Mouse (Mus musculus): ENCODE data around the gene Tnp1. TPM values are rescaled to one million over a fixed set of nuclear protein-coding genes. Genes with fewer than 3 reads are reported as not detected.

Tnp1 gene
- total RNA-seq, 2 experiments from 2014 or later: not detected

GRCm38 (mm10) chr1:73026157-73026556 is 10.4 kb upstream of the Tnp1 start:
- no peak for ATAC-seq (replicated peaks; ENCODE audit: poor library complexity)

- no peak for ATAC-seq (replicated peaks; ENCODE audit: poor library complexity)
Observed at GRCm38 (mm10) chr1:73006847-73007246, 8.9 kb downstream of the Tnp1 start.

GRCm38 (mm10) chr1:73004890-73005289 is 10.8 kb downstream of the Tnp1 start:
- ATAC-seq (replicated peaks; ENCODE audit: poor library complexity): no peak

- no peak for ATAC-seq (replicated peaks; ENCODE audit: poor library complexity)
Observed at GRCm38 (mm10) chr1:73002637-73003036, 13.1 kb downstream of the Tnp1 start.

- ATAC-seq (replicated peaks; ENCODE audit: poor library complexity): no peak
Observed at GRCm38 (mm10) chr1:73001961-73002360, 13.7 kb downstream of the Tnp1 start.

GRCm38 (mm10) chr1:72994751-72995528 is 20.8 kb downstream of the Tnp1 start:
- no peak for ATAC-seq (replicated peaks; ENCODE audit: poor library complexity)

GRCm38 (mm10) chr1:72992944-72993464 is 22.7 kb downstream of the Tnp1 start:
- ATAC-seq (replicated peaks; ENCODE audit: poor library complexity): no peak

- ATAC-seq (replicated peaks; ENCODE audit: poor library complexity): no peak
Observed at GRCm38 (mm10) chr1:72992209-72992608, 23.5 kb downstream of the Tnp1 start.

- no peak for ATAC-seq (replicated peaks; ENCODE audit: poor library complexity)
Observed at GRCm38 (mm10) chr1:72988904-72989303, 26.8 kb downstream of the Tnp1 start.

- ATAC-seq (replicated peaks; ENCODE audit: poor library complexity): no peak
Observed at GRCm38 (mm10) chr1:72986715-72987114, 29.0 kb downstream of the Tnp1 start.

GRCm38 (mm10) chr1:72978956-72979355 is 36.8 kb downstream of the Tnp1 start:
- no peak for ATAC-seq (replicated peaks; ENCODE audit: poor library complexity)

GRCm38 (mm10) chr1:72974226-72974625 is 41.5 kb downstream of the Tnp1 start:
- ATAC-seq (replicated peaks; ENCODE audit: poor library complexity): no peak

- no peak for ATAC-seq (replicated peaks; ENCODE audit: poor library complexity)
Observed at GRCm38 (mm10) chr1:72970461-72970860, 45.2 kb downstream of the Tnp1 start.

GRCm38 (mm10) chr1:72969113-72969812 is 46.4 kb downstream of the Tnp1 start:
- no peak for ATAC-seq (replicated peaks; ENCODE audit: poor library complexity)

GRCm38 (mm10) chr1:72966423-72966822 is 49.3 kb downstream of the Tnp1 start:
- ATAC-seq (replicated peaks; ENCODE audit: poor library complexity): no peak

Other genes starting within 250 kb of the Tnp1 start
- not detected in 2 replicates for gene Igfbp2, start 191.4 kb downstream of the Tnp1 start, total RNA-seq (2015)
- gene Igfbp2, start 191.4 kb downstream of the Tnp1 start, total RNA-seq (2017): not detected in 2 replicates
- gene Igfbp5, start 141.0 kb downstream of the Tnp1 start, total RNA-seq (2015): 0.20 and 0.39 TPM in 2 replicates
- gene Igfbp5, start 141.0 kb downstream of the Tnp1 start, total RNA-seq (2017): 0.07 and 0.12 TPM in 2 replicates

All from megakaryocyte progenitor cell, adult 5-6 weeks (primary cell).